Mouse (Mus musculus): ENCODE data around the gene Mcm2. TPM values are rescaled to one million over a fixed set of nuclear protein-coding genes. Genes with fewer than 3 reads are reported as not detected.

Mcm2 gene
- total and polyA plus RNA-seq, 3 experiments = 18.1 to 33.4 (median 33.1) TPM

GRCm38 (mm10) chr6:88926870-88927269 lies 28.3 kb upstream of the Mcm2 start:
- peak; percentile 83 for DNase-seq

- no peak for DNase-seq
These were observed 27.1 kb upstream of the Mcm2 start for GRCm38 (mm10) chr6:88925640-88926205.

GRCm38 (mm10) chr6:88924502-88925275 lies 26.1 kb upstream of the Mcm2 start:
- DNase-seq = peak; percentile 80

GRCm38 (mm10) chr6:88918802-88919201 lies 20.2 kb upstream of the Mcm2 start:
- DNase-seq = no peak

GRCm38 (mm10) chr6:88916153-88916552 lies 17.6 kb upstream of the Mcm2 start:
- DNase-seq = no peak

GRCm38 (mm10) chr6:88915510-88915909 lies 16.9 kb upstream of the Mcm2 start:
- no peak for DNase-seq

DNA sequence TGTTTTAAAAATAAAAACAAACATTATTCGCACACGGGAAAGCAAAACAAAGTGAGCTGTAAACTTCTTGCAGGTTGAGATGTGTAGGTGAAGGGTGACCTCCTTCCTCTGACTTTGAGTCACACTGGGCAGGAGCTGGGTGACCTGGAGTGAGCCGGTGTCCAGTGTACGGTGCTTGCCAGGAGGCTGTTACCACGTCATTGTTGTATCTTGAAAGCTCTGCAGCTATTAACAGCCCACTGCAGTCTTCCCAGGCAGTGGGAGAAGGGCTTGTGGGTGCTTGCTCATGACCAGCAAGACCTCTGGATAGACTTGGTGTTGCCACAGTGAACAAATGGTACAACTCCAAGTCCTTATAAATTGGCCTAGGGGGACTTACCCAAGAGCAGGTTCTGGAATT lies 16.2 kb upstream of the Mcm2 start:
- DNase-seq = no peak

DNA sequence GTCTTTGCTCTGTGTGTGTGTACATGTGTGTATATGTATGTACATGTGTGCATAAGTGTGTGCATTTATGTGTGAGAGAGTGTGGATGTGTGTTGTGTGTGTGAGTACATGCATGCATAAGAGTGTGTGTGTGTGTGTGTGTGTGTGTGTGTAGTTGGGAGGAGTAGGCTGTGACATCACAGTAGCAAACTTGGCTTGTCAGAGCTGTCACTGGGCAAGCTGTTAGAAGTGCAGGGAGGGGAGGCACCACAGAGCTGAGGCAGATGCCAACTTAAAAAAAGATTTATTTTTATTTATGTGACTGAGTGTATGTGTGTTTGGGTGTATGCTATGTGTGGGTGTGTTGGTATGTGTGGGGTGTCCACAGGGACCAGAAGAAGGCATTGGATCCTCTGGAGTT lies 14.9 kb upstream of the Mcm2 start:
- DNase-seq = no peak

GRCm38 (mm10) chr6:88913022-88913421 lies 14.4 kb upstream of the Mcm2 start:
- DNase-seq = peak; percentile 57

DNA sequence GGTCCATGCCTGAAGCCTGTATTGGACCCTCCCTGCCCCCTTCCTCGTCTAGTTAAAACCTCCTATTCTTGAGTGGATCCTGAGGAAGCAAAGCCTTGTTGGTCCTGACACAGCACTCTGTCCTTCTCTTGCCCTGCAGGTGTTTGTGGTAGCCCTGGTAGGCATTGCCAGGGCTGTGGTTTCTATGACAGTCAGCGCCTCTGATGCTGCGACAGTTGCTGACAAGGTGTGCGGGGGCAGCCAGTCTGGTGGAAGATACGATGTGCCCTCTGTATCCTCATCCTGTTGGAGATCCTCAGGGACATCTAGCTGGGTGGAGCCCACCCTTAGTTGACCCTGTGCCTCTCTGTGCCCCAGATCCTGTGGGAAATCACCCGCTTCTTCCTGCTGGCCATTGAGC lies 10.6 kb upstream of the Mcm2 start:
- DNase-seq = no peak

- peak; percentile 78 for DNase-seq
These were observed 8.0 kb upstream of the Mcm2 start for GRCm38 (mm10) chr6:88906369-88907108.

- peak; percentile 50 for DNase-seq
These were observed 6.5 kb upstream of the Mcm2 start for GRCm38 (mm10) chr6:88905042-88905441.

GRCm38 (mm10) chr6:88904456-88904974 lies 5.9 kb upstream of the Mcm2 start:
- DNase-seq = peak; percentile 83

DNA sequence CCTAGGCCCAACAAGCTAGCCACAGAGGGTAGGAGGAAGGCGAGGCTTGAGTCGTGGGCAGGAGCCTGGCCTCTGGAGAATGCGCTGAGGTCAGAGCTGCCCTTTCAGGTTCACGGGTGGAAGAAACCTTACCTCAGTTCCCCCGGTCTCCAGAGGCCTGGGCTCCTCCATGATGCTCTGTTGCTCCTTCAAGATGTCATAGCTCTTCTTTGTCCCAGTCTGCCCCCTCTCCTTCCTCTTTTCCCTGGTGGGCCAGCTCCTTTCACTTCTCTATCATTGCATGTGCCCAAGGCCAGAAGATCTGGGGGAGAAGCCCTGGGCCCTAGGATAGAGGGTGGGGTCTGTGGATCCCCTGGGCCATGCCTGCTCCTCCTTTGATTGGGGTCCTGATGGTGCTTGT lies 5.1 kb upstream of the Mcm2 start:
- DNase-seq = peak; percentile 56

GRCm38 (mm10) chr6:88901947-88902820 lies 3.6 kb upstream of the Mcm2 start, which contains the start of gene Tpra1:
Gene Tpra1, plus strand, starts transcription at chr6:88902251.
- DNase-seq = peak; percentile 97

DNA sequence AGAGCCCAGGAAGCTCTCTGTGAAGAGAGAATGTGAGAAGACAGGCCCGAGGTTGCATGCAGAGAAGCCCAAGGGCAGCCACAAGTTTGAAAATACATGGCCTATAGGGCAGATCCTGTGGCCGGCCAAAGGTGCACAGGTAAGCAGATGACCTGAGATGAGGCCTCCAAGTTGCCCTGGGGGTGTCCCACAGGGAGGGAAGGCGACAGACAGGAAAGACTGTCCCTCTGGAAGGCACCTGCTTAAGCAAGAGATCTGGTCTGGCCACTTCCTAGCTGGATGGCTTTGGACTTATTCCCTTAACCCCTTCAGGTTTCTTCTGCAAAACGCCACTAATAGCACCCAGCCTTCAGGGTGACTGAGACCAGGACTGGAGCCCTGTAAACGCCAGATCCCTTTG lies 2.9 kb upstream of the Mcm2 start:
- no peak for DNase-seq

- no peak for DNase-seq
These were observed 1.0 kb upstream of the Mcm2 start for GRCm38 (mm10) chr6:88899628-88900027.

DNA sequence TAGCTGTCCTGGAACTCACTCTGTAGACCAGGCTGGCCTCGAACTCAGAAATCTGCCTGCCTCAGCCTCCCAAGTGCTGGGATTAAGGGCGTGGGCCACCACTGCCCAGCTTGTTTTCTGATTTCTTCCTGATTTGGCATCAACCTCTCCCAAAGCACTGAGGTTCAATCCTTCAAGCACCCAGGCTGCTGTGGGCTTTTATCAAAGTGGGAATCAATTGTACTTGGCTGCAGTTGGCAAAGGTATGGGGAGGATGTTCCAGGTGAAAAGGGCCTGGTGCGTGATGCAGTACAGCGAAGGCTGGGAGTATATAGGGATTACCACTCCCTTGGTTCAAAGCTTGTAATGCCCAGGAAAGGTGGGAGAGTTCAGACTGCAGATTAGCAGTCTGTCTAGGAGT lies 506 bp upstream of the Mcm2 start:
- no peak for DNase-seq

DNA sequence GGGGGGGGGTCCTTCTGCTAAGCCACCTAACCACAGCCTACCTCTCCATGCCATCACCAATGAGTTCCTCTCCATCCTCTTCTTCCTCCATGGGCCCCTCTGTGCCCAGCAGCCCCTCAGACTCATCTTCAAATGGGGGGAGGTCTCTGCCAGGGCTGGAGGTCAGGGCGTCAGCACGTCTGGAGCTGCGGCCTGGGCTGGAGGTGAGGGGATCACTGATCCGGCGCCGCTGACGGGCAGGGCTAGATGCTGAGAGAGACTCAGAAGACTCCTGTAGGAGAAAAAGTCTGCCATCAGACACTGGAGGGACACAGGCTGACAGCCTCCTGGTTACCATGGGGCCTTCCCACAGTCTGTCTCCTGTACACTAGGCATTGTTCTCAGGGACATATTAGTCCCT lies 1.3 kb downstream of the Mcm2 start:
- DNase-seq = no peak

- no peak for DNase-seq
These were observed 2.6 kb downstream of the Mcm2 start for GRCm38 (mm10) chr6:88895943-88896342.

DNA sequence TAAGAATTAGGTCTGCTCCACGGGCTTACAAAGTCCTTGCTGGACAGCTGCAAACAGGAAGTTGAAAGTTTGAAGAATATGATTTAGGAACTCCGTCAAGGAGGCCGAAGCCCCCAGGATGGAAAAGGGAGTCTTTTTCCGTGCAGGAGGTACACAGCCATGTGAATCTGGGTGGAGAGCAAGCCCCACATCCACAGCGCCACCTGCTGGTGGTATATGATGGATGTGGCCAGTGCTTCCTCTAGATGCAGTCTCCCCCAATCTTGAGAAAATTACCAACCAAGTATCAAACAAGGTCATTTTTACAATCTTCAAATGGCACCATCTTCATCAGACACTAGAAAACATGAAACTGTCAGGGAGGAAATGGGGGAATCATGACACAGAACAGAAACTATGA lies 5.0 kb downstream of the Mcm2 start:
- DNase-seq = peak; percentile 57

DNA sequence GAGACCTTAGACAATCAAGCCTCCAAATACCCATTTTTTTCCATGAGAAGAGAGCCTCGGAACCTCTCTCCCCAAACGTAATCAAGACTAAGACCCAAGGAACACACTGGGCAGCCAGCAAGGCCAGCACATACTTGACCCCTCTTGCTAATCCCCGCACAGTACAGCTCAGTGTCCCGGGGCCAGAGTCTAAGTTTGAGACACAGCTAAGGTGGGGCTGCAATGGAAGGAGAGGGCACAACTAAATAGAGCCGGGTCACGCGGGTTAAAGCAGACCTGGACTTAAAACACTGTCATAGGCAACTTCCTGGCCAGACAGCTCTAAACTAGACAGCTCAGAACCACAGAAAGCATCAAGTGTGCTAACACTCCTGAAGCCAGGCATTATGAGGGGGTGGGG lies 7.7 kb downstream of the Mcm2 start:
- DNase-seq = no peak
